Mouse (Mus musculus): Measurements from ENCODE around the gene Erfe. TPM values are rescaled to one million over a fixed set of nuclear protein-coding genes. Genes with fewer than 3 reads are reported as not detected.

The Erfe gene
- polyA plus RNA-seq, 1 experiment from 2014 or later: 0.91 TPM

Other genes starting within 250 kb of the Erfe start
- gene Rbm44, start 221.3 kb upstream of the Erfe start, polyA plus RNA-seq (2014; fragmentation: Nextera tagmentation; extraction: Ambion mirVana): 0.37 and 0.51 TPM in 2 replicates
- 0.12 and 0.41 TPM in 2 replicates for gene Ramp1, start 186.6 kb upstream of the Erfe start, polyA plus RNA-seq (2014; fragmentation: Nextera tagmentation; extraction: Ambion mirVana)
- 78.9 and 84.7 TPM in 2 replicates for gene Ube2f, start 116.1 kb upstream of the Erfe start, polyA plus RNA-seq (2014; fragmentation: Nextera tagmentation; extraction: Ambion mirVana)
- gene Scly, start 68.1 kb upstream of the Erfe start, polyA plus RNA-seq (2014; fragmentation: Nextera tagmentation; extraction: Ambion mirVana): 14.2 and 17.0 TPM in 2 replicates
- gene Espnl, start 44.4 kb upstream of the Erfe start, polyA plus RNA-seq (2014; fragmentation: Nextera tagmentation; extraction: Ambion mirVana): 0.04 and 0.08 TPM in 2 replicates
- not detected in 2 replicates for gene Klhl30, start 15.4 kb upstream of the Erfe start, polyA plus RNA-seq (2014; fragmentation: Nextera tagmentation; extraction: Ambion mirVana)
- gene Ilkap, start 32.4 kb downstream of the Erfe start, polyA plus RNA-seq (2014; fragmentation: Nextera tagmentation; extraction: Ambion mirVana): 161 and 166 TPM in 2 replicates
- gene Hes6, start 47.6 kb downstream of the Erfe start, polyA plus RNA-seq (2014; fragmentation: Nextera tagmentation; extraction: Ambion mirVana): 258 and 260 TPM in 2 replicates
- gene Per2, start 92.9 kb downstream of the Erfe start, polyA plus RNA-seq (2014; fragmentation: Nextera tagmentation; extraction: Ambion mirVana): 2.7 and 3.6 TPM in 2 replicates
- 9.1 and 10.3 TPM in 2 replicates for gene Traf3ip1, start 128.2 kb downstream of the Erfe start, polyA plus RNA-seq (2014; fragmentation: Nextera tagmentation; extraction: Ambion mirVana)
- gene Asb1, start 174.1 kb downstream of the Erfe start, polyA plus RNA-seq (2014; fragmentation: Nextera tagmentation; extraction: Ambion mirVana): 11.9 and 12.7 TPM in 2 replicates

Measured in forebrain, embryonic 11.5 days (tissue).